Mouse (Mus musculus): ENCODE data around the gene Nrk. TPM values are rescaled to one million over a fixed set of nuclear protein-coding genes. Genes with fewer than 3 reads are reported as not detected.

Gene Nrk
- total RNA-seq (2017) = 1.9 and 2.9 TPM in 2 replicates

DNA sequence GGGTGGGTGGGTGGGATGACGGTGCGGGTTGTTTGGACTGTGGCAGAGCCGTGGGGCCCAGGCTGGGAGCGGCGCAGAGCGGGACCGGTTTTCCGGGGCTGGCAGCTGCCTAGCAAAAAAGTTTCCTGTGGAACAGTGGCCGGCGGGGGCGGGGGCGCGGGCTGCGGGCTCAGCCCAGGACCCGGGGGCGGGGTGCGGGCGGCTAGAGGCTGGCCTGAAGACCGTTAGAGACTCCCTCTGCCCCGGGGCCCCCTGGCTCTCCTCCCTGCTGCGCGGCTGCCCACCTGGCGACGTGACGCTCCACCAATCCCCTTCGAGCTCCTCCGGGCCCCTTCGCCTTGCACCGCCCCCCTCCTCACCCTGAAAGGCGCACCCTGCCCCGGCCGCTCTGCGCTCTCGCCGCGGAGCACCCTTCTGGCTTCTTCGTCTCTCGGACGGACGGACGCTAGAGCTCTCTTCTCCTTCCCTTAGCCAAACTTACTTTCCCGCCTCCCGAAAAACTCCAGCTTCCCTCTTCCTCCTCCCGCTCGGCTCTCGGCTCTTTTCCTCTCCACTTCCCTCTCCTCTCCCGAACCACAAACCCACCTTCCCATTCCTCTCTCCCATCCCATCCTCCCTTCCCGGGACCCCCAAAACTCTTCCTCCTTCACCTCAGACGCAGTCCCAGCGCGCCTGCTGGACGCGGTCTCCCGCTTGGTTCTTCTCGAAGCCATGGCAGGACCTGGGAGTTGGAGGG, at the start of gene Nrk:
Gene Nrk, plus strand, starts transcription at position 390 of the 736 bp plus-strand sequence.
- ATAC-seq (replicated peaks in 1 of 2; ENCODE audit: insufficient read depth in 1 of 2, low FRiP score in 2 of 2, low TSS enrichment in 1 of 2, low read depth in 1 of 2, poor library complexity in 2 of 2, severe bottlenecking in 2 of 2) = peak; percentile 71 to 76

DNA sequence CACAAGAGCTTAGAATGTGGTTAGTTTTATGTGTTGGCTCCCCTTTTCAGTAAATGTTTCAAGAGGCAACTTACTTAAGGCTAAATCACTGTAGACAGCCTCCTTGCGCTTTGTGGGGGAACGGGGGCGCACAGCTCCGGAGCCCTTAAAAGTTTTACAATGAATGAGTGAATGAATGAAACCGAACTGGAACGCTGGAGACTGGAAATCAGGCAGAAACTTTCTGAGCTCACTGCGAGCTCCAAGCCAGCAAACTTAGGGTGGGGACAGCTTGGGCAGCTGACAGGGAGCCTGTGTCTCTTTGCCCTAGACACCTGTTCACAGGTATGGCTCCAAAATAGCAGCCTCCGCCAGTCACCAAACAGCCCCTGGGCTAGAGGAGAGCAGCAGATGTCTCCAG, 864 bp upstream of the Nrk start:
- ATAC-seq (replicated peaks in 1 of 2; ENCODE audit: insufficient read depth in 1 of 2, low FRiP score in 2 of 2, low TSS enrichment in 1 of 2, low read depth in 1 of 2, poor library complexity in 2 of 2, severe bottlenecking in 2 of 2) = no peak

DNA sequence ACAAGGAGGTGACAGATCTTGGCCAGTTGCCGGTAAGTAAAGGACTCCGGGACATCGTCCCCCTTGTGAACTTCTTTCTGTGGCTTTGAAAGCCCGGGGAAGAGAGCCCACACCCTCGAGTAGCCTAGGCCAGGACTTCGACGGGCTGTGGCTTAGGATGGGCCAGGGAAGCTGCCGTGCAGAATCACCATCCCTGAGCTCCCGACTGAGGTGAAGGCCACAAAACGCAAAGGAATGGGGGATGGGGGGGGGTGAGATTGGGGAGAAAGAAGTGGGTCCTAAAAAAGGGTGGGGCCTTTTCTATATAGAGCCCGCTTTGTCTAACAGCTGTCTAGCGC, 516 bp downstream of the Nrk start:
- ATAC-seq (replicated peaks in 1 of 2; ENCODE audit: insufficient read depth in 1 of 2, low FRiP score in 2 of 2, low TSS enrichment in 1 of 2, low read depth in 1 of 2, poor library complexity in 2 of 2, severe bottlenecking in 2 of 2) = no peak

DNA sequence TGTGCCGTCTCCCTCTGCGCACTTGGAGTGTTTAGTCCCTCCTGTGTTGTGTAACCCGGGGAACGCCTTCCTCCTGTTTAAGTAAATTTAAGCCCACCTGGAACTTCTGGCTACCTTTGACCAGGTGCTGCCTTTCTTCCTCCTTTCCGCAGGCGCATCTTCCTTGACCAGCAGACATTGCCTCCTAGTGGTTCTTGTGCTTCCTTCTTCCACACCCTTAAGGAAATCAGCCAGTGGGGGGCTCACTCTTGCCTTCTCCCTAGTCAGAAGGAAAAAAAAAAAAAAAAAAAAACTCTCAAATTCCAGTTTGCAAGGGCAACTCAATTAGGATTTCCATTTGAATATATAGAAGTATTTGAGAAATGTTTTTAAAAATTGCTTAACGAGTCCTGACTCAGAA, 4.8 kb downstream of the Nrk start:
- ATAC-seq (replicated peaks in 1 of 2; ENCODE audit: insufficient read depth in 1 of 2, low FRiP score in 2 of 2, low TSS enrichment in 1 of 2, low read depth in 1 of 2, poor library complexity in 2 of 2, severe bottlenecking in 2 of 2) = no peak

DNA sequence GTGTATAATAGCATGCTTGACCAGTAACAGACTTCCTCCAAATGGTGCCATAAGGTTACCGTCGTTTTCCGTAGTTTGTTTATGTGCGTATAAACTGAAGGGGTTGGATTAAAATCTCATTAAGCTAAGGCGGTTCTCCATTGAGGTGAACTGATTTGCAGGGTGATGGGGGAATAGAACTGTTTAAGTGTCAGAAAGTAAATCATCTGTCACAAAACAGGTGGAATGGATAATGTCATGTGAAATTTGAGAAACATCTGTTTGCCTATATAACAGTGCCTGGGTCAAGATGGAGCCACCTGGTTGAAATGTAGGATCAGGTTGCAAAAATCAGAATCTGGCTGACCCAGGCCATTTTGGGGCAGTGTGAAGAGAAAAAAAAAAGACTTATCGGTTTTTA, 29.7 kb downstream of the Nrk start:
- ATAC-seq (replicated peaks in 1 of 2; ENCODE audit: insufficient read depth in 1 of 2, low FRiP score in 2 of 2, low TSS enrichment in 1 of 2, low read depth in 1 of 2, poor library complexity in 2 of 2, severe bottlenecking in 2 of 2) = no peak

DNA sequence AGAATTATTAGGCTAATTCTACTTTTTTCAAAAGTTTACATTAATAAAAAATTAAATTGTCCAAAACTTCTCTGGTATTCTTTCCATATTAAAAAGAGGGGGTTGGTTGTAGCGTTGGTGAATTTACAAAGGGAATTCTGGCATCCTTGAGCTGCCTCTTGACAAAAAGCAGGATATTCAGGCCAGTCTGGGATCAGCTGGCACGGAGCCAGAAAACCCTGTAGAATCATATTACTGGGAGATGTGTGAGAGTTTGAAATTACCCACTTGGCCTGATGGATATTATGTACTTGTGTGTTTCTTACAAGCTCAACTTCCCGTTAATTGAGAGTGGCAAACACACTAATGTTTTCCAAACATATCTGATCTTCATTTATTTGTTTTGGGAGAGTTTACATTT, 46.5 kb downstream of the Nrk start:
- no peak for ATAC-seq (replicated peaks in 1 of 2; ENCODE audit: insufficient read depth in 1 of 2, low FRiP score in 2 of 2, low TSS enrichment in 1 of 2, low read depth in 1 of 2, poor library complexity in 2 of 2, severe bottlenecking in 2 of 2)

DNA sequence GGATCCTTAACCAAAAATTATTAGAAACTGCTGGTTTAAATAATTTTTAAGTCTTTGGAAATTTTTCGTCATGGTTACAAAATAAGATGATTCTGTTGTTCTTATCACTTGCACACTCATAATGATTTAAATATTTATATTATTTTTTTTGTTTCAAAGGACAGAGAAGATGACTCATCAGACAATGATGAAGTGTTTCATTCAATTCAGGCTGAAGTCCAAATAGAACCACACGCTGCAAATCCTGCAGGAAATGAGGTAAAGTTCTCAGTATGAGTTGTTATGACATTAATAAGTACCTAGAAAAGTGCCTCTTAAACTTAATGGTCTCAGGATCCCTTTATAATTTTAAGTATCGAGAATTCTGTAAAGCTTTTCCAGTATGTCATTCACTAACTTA, 64.3 kb downstream of the Nrk start:
- no peak for ATAC-seq (replicated peaks in 1 of 2; ENCODE audit: insufficient read depth in 1 of 2, low FRiP score in 2 of 2, low TSS enrichment in 1 of 2, low read depth in 1 of 2, poor library complexity in 2 of 2, severe bottlenecking in 2 of 2)

DNA sequence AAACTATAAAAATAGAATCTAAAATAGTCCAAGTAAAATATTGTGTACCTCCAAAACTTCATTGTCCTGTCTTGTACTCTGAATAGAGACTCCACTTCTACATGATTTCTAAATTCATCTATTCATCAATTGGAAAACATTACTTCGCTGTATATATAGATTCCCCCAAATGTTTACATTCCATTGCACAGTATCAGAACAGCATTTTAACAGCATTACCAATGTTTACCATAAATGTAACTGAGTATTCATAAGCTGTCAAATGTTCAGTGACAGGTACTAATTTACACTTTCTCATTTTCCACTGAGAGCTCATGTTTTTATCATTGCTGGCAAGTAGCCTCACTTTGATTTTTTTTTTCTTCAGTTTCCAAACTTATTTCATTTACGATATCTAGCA, 65.0 kb downstream of the Nrk start:
- ATAC-seq (replicated peaks in 1 of 2; ENCODE audit: insufficient read depth in 1 of 2, low FRiP score in 2 of 2, low TSS enrichment in 1 of 2, low read depth in 1 of 2, poor library complexity in 2 of 2, severe bottlenecking in 2 of 2) = no peak

DNA sequence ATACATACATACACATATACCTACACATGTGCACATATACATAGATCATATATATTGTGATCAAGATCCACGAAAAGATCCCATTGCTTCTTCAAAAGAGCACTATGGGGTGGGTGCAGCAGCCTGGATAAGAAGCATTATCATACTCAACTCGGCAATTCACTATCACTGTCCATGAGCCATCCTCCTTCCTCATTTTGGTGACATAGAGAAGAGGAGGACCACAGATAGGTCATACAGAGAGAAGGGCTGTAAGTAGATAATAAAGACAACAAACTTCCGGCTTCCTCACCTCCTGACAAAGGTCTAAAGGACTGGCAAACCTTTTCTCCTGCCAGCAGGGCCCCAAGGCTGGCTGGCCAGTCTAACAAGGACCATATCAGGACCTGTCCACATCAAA, 100.3 kb downstream of the Nrk start:
- no peak for ATAC-seq (replicated peaks in 1 of 2; ENCODE audit: insufficient read depth in 1 of 2, low FRiP score in 2 of 2, low TSS enrichment in 1 of 2, low read depth in 1 of 2, poor library complexity in 2 of 2, severe bottlenecking in 2 of 2)

DNA sequence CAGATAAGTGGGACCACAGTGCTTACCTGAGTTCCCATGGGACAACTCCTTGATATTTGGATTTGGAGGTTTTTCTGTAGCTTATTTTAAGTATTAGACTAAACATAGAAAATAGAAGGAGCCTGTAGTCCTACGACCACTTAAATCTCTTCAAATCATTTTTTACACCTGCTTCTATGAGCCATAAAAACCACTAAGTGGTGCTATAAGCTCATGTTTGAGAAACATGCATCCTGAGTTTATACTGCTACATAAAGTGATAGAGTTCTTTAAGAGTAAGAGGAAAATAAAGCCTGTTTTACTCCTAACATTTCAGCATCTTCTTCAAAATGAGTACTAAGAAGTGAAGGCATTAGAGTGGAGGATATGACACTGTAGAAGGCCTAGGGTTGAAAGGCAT, 102.3 kb downstream of the Nrk start:
- ATAC-seq (replicated peaks in 1 of 2; ENCODE audit: insufficient read depth in 1 of 2, low FRiP score in 2 of 2, low TSS enrichment in 1 of 2, low read depth in 1 of 2, poor library complexity in 2 of 2, severe bottlenecking in 2 of 2) = no peak

DNA sequence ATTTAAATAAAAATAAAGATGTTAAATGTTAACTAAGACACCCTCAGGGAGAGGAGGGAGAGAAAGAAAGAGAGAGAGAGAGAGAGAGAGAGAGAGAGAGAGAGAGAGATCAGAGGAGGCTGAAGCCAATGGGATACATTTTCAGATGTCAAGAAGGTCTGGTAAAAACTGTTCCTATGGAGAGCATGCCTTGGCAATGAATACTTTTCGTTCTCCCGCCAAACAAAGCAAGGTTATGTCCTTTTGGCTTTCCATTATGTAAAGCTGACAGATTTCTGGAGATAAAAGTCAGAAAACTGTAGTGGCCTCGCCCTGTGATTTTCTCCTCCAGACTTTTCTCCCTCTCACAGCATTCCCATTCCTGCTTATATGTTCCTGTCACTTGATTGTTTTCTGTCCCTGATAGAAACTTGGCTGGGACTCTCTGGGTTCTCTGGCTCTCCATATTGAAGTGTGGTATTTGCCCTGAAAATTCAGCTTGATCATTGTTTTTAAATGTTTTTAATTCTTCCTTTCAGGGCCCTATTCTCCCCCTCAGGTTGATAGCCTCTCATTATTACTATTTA, 112.4 kb downstream of the Nrk start:
- no peak for ATAC-seq (replicated peaks in 1 of 2; ENCODE audit: insufficient read depth in 1 of 2, low FRiP score in 2 of 2, low TSS enrichment in 1 of 2, low read depth in 1 of 2, poor library complexity in 2 of 2, severe bottlenecking in 2 of 2)

DNA sequence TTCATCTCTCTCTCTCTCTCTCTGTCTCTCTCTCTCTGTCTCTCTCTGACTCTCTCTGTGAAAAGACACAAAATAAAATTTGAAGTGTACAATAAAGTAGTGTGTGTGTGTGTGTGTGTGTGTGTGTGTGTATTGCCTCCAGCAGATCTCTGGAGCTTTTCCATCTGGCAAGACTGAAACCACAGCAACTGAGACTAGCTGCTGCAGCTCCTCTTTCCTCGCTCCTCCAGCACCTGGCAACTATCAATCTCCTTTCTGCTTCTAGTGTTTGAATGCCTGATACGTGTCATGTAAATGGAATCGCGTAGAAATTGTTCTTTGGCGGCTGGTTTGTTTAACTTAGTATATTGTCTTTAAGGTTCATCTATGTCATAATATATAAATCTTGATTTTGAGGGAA, 113.1 kb downstream of the Nrk start:
- no peak for ATAC-seq (replicated peaks in 1 of 2; ENCODE audit: insufficient read depth in 1 of 2, low FRiP score in 2 of 2, low TSS enrichment in 1 of 2, low read depth in 1 of 2, poor library complexity in 2 of 2, severe bottlenecking in 2 of 2)

DNA sequence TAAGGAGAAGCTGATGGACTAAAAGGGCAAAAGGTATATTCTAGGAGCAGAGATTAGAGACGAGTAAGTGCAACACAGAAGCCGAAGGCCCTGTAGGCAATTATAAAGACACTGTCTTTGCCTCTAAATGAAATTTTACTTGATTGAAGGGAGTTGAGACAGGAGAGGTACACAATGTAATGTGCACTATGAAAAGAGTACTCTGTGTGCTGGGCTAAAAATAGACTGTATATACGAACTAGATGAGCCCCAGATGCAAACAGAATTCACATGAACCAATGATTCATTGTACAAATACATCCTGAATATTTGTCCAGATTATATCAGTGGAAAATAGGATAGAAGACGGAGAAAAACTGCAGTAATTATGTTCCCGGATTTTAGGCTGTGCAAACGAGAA, 113.7 kb downstream of the Nrk start:
- ATAC-seq (replicated peaks in 1 of 2; ENCODE audit: insufficient read depth in 1 of 2, low FRiP score in 2 of 2, low TSS enrichment in 1 of 2, low read depth in 1 of 2, poor library complexity in 2 of 2, severe bottlenecking in 2 of 2) = no peak

DNA sequence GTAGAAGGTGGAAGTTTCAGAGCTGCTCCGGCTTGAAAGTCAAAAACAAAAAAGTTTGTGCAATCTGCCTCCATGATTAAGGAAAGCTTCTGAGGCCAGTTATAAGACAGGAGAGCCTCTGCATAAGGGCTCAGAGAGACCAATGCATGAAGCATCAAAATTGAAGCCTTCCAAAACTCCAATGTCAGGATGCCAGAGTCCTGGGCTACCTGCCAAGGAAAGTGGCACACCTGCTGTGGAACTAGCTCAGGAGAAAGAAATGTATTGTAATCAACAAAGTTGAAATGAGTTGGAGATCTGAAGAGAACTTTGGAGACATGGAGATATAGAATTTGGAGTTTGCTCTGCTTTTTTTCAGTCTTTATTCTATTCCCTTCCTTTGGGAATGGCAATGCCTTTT, 123.4 kb downstream of the Nrk start:
- no peak for ATAC-seq (replicated peaks in 1 of 2; ENCODE audit: insufficient read depth in 1 of 2, low FRiP score in 2 of 2, low TSS enrichment in 1 of 2, low read depth in 1 of 2, poor library complexity in 2 of 2, severe bottlenecking in 2 of 2)

DNA sequence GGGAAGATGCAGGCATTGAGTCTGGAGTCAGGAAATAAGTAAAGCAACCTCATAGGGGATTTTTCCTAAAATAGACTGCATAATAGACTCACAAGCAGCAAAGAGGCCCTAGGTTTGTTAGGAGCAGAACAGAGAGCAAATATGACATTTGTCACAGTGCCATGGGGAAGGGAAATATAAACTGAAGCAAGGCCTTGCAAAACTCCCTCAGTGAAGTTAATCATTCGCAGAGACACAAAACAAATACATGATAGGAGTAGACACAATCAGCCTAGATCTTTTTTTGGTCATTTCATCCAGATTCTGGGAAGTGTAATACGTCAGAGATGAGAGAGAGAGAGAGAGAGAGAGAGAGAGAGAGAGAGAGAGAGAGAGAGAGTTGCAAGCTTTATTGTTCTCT, 125.1 kb downstream of the Nrk start:
- no peak for ATAC-seq (replicated peaks in 1 of 2; ENCODE audit: insufficient read depth in 1 of 2, low FRiP score in 2 of 2, low TSS enrichment in 1 of 2, low read depth in 1 of 2, poor library complexity in 2 of 2, severe bottlenecking in 2 of 2)

DNA sequence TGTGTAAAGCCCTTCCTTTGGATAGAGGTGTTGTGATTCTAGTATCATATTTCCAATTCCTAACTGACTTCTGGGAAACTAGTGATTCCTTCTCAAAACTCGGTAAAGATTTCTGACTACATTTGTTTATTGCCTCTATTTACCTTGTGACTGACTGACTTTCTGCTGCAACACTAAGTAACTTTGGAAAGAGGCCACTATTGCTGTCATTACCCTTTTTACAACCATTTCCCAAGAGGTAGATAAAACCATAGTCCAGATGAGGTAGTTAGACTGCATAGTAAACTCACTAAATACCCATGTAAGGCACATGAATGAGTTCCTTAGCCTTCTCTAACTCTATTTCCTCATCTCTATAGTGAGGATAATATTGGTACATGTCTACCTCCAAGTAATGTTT, 126.9 kb downstream of the Nrk start:
- no peak for ATAC-seq (replicated peaks in 1 of 2; ENCODE audit: insufficient read depth in 1 of 2, low FRiP score in 2 of 2, low TSS enrichment in 1 of 2, low read depth in 1 of 2, poor library complexity in 2 of 2, severe bottlenecking in 2 of 2)

DNA sequence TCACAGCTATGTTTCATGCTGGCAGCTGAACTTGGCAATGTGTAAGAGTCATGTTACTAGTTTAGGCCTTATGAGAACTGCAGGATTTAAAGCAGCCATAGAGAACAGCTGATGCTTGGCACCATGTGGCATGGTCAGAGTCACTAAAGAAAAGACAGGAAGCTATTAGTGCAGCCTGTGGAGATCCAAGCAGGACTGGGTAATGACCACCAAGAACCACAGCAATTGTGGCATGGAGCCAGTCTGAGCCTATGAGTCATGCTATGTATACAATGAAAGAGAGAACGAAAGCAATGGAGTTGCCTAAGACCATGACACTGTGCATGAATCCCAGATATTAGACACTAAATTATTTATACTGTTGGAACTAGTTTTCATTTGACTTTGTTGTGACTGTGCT, 137.7 kb downstream of the Nrk start:
- no peak for ATAC-seq (replicated peaks in 1 of 2; ENCODE audit: insufficient read depth in 1 of 2, low FRiP score in 2 of 2, low TSS enrichment in 1 of 2, low read depth in 1 of 2, poor library complexity in 2 of 2, severe bottlenecking in 2 of 2)

DNA sequence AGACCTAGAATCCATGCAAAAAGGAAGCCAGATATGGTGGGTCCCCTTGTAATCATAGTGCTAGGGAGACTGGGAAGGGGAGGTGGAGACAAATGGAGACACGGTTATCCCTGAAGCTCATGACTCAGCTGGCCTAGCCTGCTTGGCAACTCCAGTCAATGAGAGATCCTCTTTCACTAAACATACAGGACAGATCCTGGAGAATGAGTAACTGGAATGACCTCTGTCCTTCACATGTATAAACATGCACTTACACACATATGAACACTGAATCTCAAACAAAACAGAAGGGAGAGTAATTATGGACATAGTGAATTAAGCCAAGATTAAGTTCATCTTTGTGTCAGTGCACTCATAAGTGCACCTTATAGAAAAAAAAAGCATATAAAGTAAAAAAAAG, 138.9 kb downstream of the Nrk start:
- ATAC-seq (replicated peaks in 1 of 2; ENCODE audit: insufficient read depth in 1 of 2, low FRiP score in 2 of 2, low TSS enrichment in 1 of 2, low read depth in 1 of 2, poor library complexity in 2 of 2, severe bottlenecking in 2 of 2) = no peak

Measured in hematopoietic stem cell, adult 5-6 weeks (primary cell).